Mouse (Mus musculus): Measurements from ENCODE around the gene Ythdf1.

Ythdf1 gene

DNA sequence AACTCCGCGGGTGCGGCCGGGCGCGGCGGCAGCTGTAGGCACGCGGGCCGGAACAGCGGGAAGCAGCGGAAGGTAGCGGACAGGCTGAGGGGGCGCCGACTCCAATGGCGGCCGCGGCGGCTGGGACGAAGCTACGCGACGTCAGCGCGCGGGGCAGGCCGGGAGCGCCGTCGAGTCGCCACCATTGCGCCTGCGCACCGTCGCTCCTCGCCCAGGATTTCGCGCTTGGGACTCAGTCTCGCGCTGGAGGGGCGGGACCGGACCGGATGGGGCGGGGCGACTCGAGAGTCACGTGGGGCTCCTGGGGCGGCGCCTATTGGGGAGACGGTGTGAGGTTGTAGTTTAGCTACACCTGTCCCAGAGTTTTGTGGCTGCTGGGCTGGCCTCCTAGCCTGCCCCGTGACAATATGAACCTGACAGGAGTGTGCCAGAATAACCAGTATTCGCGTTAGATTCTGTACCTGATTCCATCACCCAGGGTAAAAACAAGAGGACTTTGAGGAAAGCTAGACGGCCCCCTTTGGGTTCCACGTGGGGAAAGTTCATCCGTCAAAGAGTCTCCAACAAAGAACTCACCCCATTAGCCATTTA, at the start of gene Ythdf1:
Gene Ythdf1 (minus strand): TSS at position 140 of the 591 bp plus-strand sequence.
- peak; percentile 99 for DNase-seq (ENCODE audit: low spot score)

DNA sequence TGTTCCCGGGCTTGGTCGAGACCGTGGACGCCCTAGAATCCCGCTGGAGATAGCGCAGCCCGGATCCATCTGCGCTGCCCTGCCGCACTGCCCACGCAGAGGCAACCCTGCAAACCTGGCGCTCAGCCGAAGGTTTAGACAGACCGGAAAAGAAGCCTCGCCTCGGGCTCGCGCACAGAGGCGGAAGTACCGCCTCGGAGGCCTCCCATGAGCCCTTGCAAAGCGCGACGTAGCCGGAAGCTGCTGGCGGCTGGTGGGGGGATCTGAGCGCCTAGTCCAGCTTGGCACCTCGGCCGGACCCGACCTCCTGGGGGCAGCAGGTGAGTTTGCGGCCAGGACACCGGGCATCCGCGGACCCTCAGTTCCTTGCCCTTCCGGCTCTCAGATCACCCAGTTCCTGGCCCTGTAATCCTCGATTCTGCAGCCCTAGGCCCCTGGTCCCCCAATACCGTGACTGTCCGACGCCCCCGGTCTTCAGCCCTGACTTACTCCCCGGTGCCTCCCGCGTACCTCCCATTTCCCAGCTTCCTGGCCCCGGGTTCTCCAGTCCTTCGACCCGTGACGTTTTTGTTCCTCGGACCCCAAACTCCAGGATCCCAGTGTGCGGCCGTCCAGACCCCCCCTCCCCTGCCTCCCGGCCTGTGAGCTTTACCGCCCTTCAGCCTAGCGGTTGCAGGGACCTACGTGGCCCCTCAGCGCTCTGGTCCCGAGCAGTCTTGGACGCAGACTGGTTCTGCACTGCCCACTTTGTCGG, 46.4 kb upstream of the Ythdf1 start, which contains the start of gene Arfgap1:
Gene Arfgap1 (plus strand): TSS at position 216 of the 754 bp plus-strand sequence.
- peak; percentile 97 for DNase-seq (ENCODE audit: low spot score)

DNA sequence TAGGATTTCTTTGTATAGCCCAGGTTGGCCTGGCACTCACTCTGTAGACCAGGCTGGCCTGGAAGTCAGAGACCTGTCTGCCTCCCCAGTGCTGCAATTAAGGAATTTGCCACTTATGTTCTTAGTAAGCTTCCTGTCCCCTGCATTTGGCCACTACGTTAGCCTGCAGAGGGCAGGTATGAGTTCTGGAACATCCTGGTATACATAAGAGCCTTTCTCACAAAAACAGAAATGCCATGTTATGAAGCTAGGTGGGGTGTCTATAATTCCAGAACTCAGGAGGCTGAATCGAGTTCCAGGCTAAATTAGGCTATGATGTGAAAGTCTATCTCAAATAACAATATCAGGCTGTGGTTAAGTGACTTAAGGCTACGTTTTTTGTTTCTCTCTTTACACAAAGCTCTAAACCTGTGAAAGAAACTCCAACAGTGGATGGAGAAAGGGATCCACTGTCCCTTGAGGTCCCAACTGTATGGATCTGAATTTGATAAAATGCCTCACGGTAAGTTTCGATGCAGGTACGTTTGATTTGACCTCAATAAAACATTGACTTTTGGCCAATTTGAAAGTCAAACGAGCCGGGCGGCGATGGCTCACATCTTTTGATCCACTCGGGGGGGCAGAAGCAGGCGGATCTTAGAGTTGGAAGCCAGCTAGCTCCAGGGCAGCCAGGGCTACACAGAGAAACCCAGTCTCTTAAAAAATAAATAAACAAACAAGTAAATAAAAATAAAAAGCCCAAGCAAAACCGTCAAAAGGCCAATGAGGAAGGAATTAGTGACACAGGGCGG, 45.5 kb upstream of the Ythdf1 start:
- DNase-seq (ENCODE audit: low spot score), result peak; percentile 79

DNA sequence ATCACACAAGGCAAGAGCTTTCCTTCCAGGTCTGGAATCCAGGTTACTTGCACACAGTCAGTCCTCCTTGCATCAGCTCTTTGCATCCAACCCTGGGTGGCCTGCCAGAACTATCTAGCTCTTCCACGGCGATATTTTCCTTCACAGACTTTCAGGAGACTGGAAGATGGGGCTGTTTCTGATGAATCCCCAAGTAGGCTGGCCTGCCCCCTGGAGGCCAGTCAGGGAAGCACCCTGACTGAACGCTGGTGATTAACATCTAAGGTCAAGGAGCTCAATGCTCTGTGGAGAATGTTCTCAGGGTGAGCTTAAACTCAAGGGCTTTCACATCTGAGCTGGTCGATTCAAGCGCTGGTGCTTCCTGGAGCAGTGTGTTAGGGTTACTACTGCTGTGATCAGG, 43.2 kb upstream of the Ythdf1 start:
- DNase-seq (ENCODE audit: low spot score), result peak; percentile 81

DNA sequence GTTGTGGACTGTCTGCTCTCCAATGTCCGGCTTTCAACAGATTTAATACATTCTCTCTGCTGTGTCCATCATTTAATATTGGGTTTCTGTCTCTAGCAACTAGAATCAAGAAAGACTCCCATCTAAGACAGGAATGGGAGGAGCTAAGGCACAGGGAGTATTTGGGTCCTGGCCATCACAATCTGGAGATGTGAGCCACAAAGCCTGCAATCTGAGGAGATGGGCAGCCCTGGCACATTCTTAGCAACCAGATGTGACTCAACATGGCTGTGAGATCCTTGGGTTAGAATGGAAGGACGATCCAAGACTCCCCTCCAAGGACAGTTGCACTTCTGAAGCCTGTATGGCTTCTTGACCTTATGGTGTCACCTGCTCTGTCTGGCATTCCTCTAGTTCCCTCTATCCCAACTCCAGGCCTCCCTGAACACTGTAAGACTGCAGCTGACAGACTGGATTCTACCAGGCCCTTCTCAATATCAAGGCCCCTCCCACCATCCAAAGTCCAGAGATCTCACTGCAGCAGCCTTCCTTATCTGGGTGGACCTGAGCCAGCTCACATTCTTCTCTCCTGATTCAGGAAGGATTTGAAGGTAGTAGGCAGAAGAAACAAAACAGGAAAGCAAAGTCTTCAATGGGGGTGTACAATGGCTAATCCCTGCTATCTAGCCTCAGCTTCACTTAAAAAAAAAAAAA, 42.0 kb upstream of the Ythdf1 start:
- DNase-seq (ENCODE audit: low spot score), result no peak

DNA sequence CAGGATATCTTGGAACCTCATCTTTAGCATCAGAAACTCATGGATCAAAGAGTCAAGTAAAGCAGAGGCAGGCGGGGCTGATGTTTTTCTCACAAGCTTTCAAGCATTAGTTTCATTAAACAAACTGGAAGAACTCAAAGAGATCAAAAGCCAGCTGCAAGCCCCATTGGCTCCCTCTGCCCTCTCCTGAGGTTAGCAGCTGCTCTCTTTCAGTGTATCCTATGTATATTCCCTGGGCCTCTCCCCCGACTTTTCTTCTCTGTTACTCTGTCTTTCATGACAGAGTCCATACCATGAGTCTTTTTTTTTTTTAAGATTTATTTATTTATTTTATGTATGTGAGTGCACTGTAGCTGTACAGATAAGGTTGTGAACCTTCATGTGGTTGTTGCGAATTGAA, 39.4 kb upstream of the Ythdf1 start:
- DNase-seq (ENCODE audit: low spot score), result no peak

DNA sequence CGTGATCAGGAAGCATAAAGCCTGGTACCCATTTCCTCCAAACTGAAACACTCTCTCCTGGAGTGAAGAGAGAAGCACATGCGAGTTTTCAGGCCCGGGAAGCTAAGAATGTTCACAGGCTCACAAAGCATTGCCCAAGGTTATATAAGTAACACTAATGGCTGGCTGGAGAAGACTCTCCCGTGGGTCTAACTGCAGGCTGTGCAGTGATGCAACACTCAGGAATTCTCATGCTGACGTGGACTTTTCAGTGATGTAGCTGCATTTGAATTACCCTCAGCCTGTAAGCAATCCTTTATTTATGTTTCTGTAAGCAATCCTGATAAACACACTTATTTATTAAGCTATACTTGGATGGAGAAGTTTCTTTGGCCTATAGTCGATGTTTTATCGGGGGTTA, 38.9 kb upstream of the Ythdf1 start:
- DNase-seq (ENCODE audit: low spot score), result no peak

DNA sequence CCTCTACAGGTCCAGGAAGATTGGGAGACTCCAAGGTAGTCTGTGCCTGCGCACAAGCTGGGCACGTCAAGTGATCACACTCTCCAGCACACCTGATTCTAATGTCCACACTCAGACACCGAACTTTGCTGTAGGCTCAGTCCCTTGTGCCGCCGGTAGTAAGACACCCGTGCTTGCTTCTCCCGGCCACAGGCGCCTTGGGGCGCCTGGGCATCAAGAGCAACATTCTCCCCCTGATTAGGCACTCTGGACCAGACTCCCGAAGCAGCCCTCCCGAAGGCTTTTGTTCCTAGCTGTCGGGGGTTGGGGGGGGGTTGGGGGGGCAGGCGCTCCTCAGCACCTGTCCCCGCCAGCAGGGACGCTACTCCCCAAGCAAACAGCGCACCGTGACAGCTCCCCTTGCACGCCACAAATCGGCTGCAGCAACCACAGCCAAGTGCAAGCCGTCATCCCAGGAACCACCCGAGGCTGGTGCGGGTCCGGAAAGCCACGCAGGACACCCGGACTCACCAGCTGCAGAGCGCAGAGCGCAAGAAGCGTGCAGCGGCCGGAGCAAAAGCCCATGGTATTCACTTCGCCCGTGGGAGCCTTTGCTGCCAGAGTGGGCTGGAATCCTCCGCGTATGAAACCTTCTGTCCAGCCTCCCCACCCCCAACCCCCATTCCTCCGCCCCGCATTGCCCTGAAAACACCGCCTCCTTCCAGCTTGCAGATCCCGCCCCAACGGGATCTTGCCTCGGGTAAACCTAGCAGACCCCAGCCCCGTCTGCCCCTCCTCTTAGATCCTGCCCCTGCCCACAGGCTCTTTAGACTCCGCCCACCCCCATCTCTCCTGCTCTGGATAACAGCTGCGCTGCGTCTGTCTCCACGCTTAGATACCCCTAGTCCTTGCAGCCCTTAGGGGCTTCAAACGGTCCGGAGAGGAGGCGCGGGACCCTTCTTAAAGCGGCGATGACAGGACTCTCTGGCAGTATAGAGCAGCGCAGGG, 33.6 kb upstream of the Ythdf1 start, which contains the start of gene Nkain4:
Gene Nkain4 (minus strand): TSS at position 639 of the 987 bp plus-strand sequence.
- peak; percentile 61 for DNase-seq (ENCODE audit: low spot score)

DNA sequence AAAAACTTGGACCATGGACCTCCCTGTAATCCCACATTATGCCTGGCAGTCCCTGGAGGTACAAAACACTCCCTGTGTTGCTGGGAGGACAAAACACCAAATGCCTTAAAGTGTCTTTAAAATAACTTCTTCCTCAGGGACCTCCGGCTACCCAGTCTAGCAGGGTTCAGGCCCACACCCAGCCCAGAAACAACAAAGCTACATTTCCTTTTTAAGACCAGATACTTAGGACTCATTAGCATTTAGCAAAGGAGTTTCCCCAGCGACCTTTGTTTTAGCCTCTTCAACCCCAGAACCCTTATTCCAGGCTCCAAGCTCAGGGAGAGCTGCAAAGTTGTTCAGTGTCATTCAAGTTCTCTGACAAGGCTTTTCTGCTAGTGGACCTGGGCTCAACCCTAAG, 32.9 kb upstream of the Ythdf1 start:
- DNase-seq (ENCODE audit: low spot score), result no peak

DNA sequence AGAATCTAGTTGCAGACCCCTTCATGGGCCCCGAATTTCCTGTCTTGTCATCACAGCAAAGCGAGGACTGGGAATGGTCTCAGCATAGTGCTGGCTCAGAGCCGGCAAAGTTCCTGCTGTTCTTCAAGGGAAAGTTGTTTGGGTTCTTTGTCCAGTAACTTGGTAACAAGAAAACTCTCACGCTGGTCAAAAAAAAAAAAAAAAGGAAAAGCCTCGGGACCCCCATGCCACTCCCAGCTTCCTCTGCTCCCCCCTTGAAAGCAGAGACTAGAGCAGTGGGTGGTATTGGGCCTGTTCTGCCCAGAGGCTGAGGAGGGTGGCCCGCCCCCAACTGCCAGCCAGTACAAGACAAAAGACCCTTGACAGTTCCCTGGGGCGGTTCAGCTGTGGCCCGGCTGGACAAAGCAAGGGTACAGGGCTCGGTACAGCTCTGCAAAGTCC, 32.0 kb upstream of the Ythdf1 start:
- no peak for DNase-seq (ENCODE audit: low spot score)

DNA sequence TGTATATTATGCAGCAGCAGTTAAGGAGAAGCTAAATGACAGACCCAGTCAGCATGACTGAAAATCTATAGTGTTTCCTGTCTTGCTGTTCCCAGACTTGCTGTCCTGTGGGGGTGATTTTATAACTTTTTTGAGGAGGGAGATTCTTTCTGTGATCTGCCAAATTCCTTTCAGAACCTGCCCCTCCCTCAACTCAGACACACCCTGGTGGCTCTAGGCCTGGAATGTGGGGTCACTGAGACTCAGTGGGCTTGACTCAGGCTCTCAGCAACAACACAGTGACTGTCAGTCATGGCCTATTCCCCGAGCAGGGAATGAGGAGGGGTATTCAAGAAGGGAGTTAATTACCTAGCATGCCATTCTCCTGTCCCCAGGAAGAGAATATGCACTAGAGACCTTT, 29.2 kb upstream of the Ythdf1 start:
- no peak for DNase-seq (ENCODE audit: low spot score)

DNA sequence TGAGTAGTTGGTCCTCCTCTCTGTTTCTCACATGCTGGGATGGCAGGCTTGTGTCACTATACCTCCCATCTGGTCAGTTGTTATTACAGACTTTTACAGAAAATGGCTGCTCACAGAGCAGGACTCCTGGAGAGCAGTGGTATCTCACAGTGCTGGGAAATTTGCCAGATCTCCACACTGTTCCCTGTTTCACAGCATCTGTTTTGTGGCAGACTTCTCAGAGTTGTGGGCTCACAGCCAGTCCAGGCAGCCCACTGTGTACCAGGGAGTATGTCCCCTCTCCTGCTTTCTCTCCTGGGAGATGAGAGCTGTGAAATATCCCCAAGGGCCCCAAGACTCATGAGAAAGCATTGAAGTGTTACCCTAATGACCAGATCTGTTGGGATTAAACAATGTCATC, 21.1 kb upstream of the Ythdf1 start:
- DNase-seq (ENCODE audit: low spot score), result peak; percentile 82

DNA sequence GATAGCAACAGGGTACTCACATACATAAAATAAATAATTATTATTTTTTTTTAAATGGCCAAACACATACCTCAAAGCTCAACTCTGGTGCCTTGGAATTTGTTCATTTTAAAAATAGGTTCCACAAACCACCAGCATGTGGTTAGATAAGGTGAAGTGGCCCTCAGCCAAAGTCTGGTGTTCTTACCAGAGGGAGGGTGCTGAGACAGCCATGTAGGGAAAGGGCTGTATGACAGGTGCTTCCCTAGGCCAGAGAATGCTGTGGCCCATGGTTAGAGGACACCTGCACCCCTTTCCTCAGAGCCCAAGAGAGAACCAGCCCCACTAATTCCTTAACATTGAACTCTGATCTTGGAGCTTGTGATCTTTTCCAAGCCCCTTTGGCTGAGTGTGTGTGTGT, 19.4 kb upstream of the Ythdf1 start:
- DNase-seq (ENCODE audit: low spot score), result no peak

DNA sequence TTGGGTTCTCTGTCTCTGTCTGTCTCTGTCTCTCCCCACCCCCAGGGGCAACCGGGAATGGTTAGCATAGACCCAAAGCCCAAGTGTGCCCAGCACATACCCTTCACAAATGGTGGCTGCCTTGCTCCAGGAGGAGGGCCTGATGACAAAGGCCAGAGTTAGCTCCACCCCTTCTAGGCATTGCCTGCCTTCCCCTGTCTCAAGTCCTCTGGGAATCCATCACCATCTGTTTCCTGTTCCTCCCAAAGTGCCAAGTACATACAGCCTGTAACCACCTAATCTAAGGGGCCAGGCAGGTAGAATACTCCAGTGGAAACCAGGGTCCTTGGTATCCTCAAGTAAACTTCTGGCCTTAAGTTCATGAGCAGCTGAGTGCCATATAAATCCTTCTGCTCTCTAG, 11.7 kb upstream of the Ythdf1 start:
- peak; percentile 30 for DNase-seq (ENCODE audit: low spot score)

DNA sequence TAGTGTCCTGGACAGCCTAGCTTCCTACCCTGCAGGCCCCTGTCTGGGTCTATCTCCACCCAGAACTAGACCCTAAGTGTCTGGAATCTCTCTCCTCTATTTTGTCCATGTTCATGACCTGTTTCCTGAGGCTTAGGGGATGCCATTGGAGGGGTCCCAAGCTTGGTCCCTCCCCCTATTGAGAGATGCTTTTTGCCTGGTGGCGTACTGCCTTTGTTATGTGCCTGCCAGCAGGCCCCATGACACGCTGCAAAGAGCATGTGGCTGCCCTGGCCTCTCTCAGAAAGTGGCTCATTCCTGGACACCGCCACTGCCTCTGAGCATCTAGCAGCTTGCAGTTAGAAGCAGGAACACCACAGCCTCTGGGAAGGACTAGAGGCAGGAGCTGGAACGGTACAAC, 8.0 kb upstream of the Ythdf1 start, which contains the start of gene Birc7:
Gene Birc7 (plus strand): TSS at position 301 of the 400 bp plus-strand sequence.
- DNase-seq (ENCODE audit: low spot score), result no peak

DNA sequence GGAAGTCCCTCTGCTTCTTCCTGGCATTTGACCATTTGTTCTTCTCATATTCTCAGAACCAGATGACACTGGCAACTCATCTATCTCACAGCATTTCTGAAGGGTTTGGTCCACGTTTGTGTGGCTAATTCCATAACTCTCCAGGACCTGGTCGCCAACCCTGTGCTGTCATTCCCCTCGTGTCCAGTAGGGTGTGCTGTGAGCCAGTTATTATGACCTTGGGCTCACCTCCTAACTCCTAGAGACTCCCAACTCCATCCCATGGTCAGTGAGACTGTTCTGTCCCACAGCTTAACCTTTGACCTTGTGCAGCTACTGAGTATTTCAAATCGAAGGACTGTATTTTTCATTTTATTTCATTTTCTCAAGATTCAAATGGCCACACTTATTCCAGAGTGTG, 4.4 kb upstream of the Ythdf1 start:
- peak; percentile 80 for DNase-seq (ENCODE audit: low spot score)

DNA sequence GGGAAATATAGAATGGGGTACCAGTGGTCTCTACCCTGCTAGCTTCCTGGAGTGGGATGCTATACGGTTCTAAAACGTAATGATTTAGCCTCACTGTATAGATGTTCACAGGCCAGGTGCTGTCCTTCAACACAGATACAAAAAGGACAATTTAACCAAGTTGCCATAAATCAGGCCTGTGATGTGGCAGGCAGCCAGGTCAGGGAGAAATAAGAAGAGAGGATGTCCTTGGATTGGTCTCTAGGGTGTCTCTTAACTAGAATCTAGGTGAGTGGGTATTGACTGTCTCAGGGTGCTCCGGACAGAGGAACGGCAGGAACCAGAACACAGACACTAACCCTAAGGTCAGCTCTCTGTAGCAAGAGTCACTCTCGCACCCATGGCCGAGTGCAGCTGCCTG, 2.0 kb upstream of the Ythdf1 start:
- peak; percentile 16 for DNase-seq (ENCODE audit: low spot score)

DNA sequence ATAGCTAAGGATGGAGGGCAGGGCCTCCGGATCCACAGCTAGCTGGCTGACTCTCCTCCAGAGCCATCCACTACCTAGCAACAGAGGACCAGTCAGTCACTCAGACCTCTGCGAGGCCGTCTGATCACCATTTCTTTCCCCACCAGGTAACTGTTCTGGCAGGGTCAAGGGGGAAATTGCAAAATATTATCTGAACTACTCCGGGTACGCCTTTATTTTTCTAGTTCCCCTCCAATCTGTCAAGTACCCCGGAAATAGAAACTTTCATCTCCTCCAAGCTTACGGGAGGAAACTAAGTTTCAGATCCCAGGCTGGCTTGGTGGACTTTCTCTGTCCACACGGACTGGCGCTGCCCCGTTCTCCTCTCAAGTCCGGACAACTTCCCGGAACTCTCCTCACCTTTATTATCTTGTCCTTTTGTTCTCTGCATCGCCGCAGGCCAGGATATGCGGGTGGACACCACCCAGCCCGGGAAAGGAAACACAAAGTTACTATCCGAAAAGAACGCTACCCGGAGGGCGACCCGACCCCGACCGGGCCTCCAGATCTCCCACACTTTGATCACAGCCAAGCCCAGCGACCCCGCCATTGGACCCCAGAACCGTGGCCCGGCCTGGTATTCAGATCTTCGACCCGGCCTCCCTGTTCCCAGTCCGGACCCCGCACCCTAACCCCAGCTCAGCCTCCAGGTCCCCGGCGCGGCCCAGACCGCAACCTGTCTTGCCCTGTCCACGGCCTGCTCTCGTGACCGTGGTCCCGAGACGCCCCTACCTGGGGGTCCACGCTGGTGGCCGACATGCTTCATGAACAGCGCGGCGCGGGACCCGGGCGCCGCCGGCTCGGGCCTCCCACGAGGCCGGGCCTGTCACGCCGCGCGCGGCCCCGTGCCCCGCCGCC, 588 bp downstream of the Ythdf1 start:
- DNase-seq (ENCODE audit: low spot score), result peak; percentile 50

DNA sequence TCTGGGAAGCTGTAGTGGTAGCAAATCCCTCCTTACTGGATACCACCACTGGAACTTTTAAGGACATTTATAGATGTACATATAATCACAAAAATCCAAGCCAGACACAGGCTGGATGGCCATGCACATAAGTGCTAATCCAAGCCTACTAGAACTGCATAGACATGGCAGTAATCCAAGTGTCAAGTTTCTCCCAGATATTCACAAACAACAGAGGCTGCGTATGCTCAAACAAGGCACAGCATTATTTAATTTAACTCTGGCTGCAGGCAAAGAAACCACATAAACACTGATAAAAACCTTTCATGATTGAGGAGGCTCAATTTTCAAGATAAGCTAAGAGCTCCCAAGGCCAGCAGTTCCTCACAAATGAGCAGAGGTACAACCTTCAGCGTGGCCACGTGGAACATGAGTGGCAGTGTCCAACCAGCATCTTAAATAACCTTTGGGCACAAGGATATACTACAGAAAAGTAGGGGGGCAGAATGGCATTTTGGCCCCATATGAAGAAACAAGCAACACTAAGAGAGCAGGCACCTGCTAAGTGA, 4.8 kb downstream of the Ythdf1 start:
- peak; percentile 74 for DNase-seq (ENCODE audit: low spot score)

Data from MN1 (cell line).